Mouse (Mus musculus) lung, embryonic 14.5 days (tissue): Measurements from ENCODE around the gene Ppp4r3b. TPM values are rescaled to one million over a fixed set of nuclear protein-coding genes. Genes with fewer than 3 reads are reported as not detected.
A peak's percentile ranks its signal among the peaks of the same experiment; 100 is the strongest.

Experiments used
- ATAC-seq: fragments of 200-750 bp; cut with Nextera tagmentation; 2 replicates; pipeline ENCODE4 v1.8.0; 2017; ENCODE audit warnings: mild to moderate bottlenecking, moderate TSS enrichment, moderate library complexity; ENCODE audit not compliant: insufficient read depth
- DNase-seq: peaks from one replicate; pipeline ENCODE4 v3.0.0-alpha.2; 2015
- H3K27ac ChIP-seq: fragments of 300-500 bp; sonication (generic); 2 replicates; pipeline ENCODE4 v1.5.1; 2014; ENCODE audit warnings: low read depth, mild to moderate bottlenecking, moderate library complexity
- H3K27me3 ChIP-seq: fragments of 300-500 bp; sonication (generic); 2 replicates; pipeline ENCODE4 v1.6.1; 2014; ENCODE audit warnings: low read length, control low read depth; ENCODE audit not compliant: insufficient read depth
- H3K36me3 ChIP-seq: fragments of 300-500 bp; sonication (generic); 2 replicates; pipeline ENCODE4 v1.6.1; 2014; ENCODE audit warnings: control low read depth; ENCODE audit not compliant: insufficient read depth
- H3K4me1 ChIP-seq: fragments of 300-500 bp; sonication (generic); 2 replicates; pipeline ENCODE4 v1.6.1; 2014; ENCODE audit warnings: antibody characterized with exemption, control low read depth; ENCODE audit not compliant: insufficient read depth
- H3K4me2 ChIP-seq: fragments of 300-500 bp; sonication (generic); 2 replicates; pipeline ENCODE4 v1.6.1; 2014; ENCODE audit warnings: mild to moderate bottlenecking
- H3K4me3 ChIP-seq: fragments of 300-500 bp; sonication (generic); 2 replicates; pipeline ENCODE4 v1.5.1; 2014; ENCODE audit warnings: low read depth, low read length
- H3K9ac ChIP-seq: fragments of 300-500 bp; sonication (generic); 2 replicates; pipeline ENCODE4 v1.6.1; 2014
- H3K9me3 ChIP-seq: fragments of 300-500 bp; sonication (generic); 2 replicates; pipeline ENCODE4 v1.6.1; 2016; ENCODE audit warnings: low read depth, low read length, control low read depth
- CTCF ChIP-seq: IDR thresholded peaks from 2 replicates; pipeline ENCODE4 v1.5.1; 2016; ENCODE audit warnings: antibody characterized with exemption, low read depth
- WGBS: fragments of 180-500 bp; shearing (Covaris S2); extraction: QIAGEN DNeasy Blood & Tissue Kit; methylation state at CpG from one replicate; pipeline ENCODE4 v1.1.7; 2014; 5-methylcytosine and 5-hydroxymethylcytosine counted together
- polyA plus RNA-seq: library from polyadenylated mRNA; unstranded; fragments of >200 nt; fragmentation: Nextera tagmentation; extraction: Ambion mirVana; gene quantifications from 2 replicates; pipeline ENCODE4 v1.2.1, GENCODE M21; 2014

The Ppp4r3b gene
- polyA plus RNA-seq = 80.7 and 84.6 TPM in 2 replicates

DNA sequence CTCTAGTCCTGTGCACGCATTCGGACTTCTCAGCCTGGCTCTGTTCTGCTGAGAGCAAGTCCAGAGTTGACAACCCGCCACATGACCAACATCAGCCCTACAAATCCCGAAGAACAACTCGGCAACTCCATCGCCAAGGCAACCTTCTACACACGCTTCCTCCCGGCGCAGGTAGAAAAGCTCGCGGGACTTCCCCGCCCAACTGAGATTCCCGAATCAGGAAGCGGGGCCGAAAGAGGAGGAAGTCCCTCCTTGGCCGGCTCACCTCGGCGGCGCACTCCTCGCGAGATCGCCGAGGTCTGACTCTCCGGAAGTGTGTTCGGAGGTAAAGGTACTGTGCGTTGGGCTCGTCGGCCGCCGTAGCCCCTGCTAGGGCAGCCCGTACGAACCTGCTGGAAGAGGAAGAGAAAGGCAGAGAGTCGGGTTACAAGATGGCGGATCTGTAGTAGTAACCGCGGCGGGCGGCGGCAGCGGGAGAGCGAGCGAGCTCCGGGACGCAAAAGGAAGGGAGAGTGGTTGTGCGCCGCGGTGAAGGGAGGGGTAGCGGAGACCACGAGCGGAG lies at the start of gene Ppp4r3b:
Ppp4r3b (plus strand) TSS at position 328 of the 562 bp plus-strand sequence.
- H3K4me1 ChIP-seq = peaks cover 4% of the 10 kb centered on the region; the same call in 1 of the 2 replicates
- peak within 1 kb of the TSS; percentile 96 for H3K4me3 ChIP-seq
- no peak for TF ChIP-seq CTCF
- H3K27ac ChIP-seq = peak within 1 kb of the TSS; percentile 98
- ATAC-seq (peak; percentile 98), DNase-seq (peak; percentile 99)
- no peaks in the 10 kb centered on the region for H3K27me3 ChIP-seq
- peak within 1 kb of the TSS; percentile 99 for H3K9ac ChIP-seq
- H3K36me3 ChIP-seq = peaks cover 2% of the 10 kb centered on the region; the same call in 1 of the 2 replicates
- H3K9me3 ChIP-seq = no peaks in the 10 kb centered on the region
- under 1% methylated on average over 50 of the region's 50 CpGs for WGBS
- H3K4me2 ChIP-seq = peak within 1 kb of the TSS; percentile 87

DNA sequence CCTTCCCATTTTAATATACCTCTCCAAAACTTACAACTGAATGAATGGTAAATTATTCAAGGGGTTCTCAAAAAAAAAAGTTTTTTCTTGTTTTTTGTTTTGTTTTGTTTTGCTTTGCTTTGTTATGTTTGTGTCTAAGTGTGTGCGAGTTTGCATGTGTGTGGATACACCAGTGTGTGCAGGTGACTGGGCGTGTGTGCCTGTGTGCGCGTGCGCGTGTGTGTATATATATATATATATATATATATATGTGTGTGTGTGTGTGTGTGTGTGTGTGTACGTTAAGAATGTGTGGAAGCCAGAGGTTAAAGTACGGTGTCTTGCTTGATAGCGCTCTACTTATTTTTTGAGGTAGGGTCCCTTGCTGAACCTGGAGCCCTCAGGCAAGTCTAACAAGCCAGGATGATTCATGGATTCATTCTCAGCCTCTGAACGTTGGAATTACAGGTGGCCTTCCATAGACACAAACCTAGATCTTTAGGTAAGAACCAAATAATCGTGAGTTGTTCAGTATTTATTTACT lies 42.8 kb upstream of the Ppp4r3b start:
- Histone ChIP-seq H3K27ac (no peak overlapping the region), H3K4me1 (no peaks in the 10 kb centered on the region), H3K36me3 (peaks cover 6% of the 10 kb centered on the region), H3K27me3 (no peaks in the 10 kb centered on the region), H3K4me2 (peak overlapping the region; percentile 70), H3K9me3 (no peaks in the 10 kb centered on the region), H3K9ac (peak overlapping the region; percentile 85), H3K4me3 (peak overlapping the region; percentile 81)
- DNase-seq (no peak), ATAC-seq (peak; percentile 51)
- no peak for TF ChIP-seq CTCF
- WGBS = 49% methylated on average over 11 of the region's 11 CpGs

DNA sequence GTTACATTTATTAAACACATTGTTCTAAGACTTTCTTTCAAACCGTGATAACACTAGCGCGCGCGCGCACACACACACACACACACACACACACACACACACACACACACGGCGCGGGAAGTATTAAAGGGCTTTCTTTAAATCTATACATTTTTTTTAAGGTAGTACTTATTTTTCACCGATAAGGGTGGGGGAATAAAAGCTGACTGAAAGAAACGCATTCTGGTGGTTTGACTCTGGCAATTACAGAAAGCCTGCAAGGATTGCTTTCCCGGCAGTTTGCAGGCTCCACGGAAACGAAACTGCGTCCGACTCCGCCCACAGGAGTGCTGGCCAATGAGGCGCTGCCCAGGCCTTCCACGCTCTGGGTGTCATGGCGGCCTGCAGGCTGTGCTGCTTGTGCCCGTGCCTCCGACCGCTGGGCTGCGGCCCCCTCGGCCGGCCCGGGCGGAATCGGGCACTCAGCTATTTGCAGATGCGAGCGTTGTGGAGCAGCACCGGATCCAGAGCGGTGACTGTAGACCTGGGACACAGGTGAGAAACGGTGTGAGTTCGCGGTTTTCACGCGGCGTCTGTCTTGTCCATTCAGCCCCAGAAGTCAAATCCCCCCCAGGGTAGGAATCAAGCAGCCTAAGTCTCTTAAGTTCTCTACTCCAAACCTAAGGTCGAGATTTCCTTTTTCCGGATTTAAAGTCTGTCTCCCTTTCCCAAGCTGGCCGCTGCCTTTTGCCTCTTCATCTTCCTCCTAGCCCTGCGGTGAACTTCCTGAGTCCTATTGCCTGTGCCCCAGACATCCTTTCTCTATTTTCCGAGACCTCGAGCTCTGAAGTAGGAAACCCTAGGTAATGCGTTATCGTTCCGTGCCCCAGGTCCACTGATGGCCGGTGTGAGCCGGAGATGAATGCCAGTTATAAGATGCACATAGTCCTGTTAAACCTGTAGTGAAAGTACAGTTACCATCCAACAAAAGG lies 42.0 kb upstream of the Ppp4r3b start, which contains the start of gene Pnpt1:
Pnpt1 (plus strand) TSS at position 360 of the 971 bp plus-strand sequence.
- H3K9ac ChIP-seq = peak within 1 kb of the TSS; percentile 85
- H3K4me3 ChIP-seq = peak within 1 kb of the TSS; percentile 81
- no peak for TF ChIP-seq CTCF
- 5% methylated on average over 50 of the region's 50 CpGs for WGBS
- peaks cover 7% of the 10 kb centered on the region for H3K36me3 ChIP-seq
- peak; percentile 97 for DNase-seq
- H3K27me3 ChIP-seq = no peaks in the 10 kb centered on the region
- H3K4me1 ChIP-seq = no peaks in the 10 kb centered on the region
- peak within 1 kb of the TSS; percentile 70 for H3K4me2 ChIP-seq
- H3K9me3 ChIP-seq = no peaks in the 10 kb centered on the region
- H3K27ac ChIP-seq = peak within 1 kb of the TSS; percentile 70
- peak; percentile 100 for ATAC-seq

DNA sequence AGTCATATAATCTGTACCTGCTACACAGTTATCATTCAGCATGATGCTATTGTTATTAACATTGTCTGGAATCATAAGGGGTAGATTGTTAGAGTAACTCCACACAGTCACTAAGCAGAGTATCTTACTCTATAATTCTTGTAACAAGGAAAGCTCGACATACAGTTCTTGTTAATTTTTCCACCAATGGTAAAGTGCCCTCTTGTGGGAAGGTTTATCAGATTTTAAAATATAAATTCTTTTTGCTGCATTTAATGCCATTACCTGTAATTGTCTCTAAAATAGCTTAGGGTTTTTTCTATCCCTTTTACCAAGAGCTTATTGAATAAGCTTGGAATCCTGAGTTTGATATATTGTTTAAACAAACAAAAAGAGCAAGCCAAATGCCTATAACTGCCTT lies 32.0 kb upstream of the Ppp4r3b start:
- DNase-seq (no peak), ATAC-seq (no peak)
- H3K9ac ChIP-seq = no peak overlapping the region
- 60% methylated on average over 1 of the region's 1 CpGs for WGBS
- H3K4me1 ChIP-seq = no peaks in the 10 kb centered on the region
- no peaks in the 10 kb centered on the region for H3K27me3 ChIP-seq
- peaks cover 58% of the 10 kb centered on the region for H3K36me3 ChIP-seq
- H3K4me2 ChIP-seq = no peak overlapping the region
- no peaks in the 10 kb centered on the region for H3K9me3 ChIP-seq
- TF ChIP-seq CTCF = no peak
- H3K27ac ChIP-seq = no peak overlapping the region
- no peak overlapping the region for H3K4me3 ChIP-seq

DNA sequence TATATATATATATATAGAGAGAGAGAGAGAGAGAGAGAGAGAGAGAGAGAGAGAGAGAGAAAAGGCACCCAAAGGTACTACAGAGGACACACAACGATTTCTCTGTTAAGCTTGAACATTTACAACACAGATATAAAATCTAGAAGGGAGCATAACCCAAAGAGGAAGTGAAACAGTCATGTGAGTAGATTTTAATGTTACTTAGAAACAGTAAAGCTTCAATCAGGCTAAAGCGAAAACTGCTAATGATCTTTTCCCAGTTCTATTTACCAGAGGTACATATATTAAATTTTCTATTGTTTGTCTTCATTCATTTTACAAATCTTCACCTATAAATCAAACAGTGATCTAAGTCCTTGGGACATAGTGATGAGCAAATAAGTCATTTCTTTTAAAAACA lies 23.8 kb upstream of the Ppp4r3b start:
- TF ChIP-seq CTCF = no peak
- no peak overlapping the region for H3K27ac ChIP-seq
- DNase-seq = no peak
- no peak overlapping the region for H3K4me2 ChIP-seq
- 88% methylated on average over 2 of the region's 2 CpGs for WGBS
- no peaks in the 10 kb centered on the region for H3K27me3 ChIP-seq
- no peak for ATAC-seq
- peaks cover 49% of the 10 kb centered on the region for H3K36me3 ChIP-seq
- no peak overlapping the region for H3K4me3 ChIP-seq
- H3K9ac ChIP-seq = no peak overlapping the region
- H3K4me1 ChIP-seq = no peaks in the 10 kb centered on the region
- H3K9me3 ChIP-seq = no peaks in the 10 kb centered on the region

DNA sequence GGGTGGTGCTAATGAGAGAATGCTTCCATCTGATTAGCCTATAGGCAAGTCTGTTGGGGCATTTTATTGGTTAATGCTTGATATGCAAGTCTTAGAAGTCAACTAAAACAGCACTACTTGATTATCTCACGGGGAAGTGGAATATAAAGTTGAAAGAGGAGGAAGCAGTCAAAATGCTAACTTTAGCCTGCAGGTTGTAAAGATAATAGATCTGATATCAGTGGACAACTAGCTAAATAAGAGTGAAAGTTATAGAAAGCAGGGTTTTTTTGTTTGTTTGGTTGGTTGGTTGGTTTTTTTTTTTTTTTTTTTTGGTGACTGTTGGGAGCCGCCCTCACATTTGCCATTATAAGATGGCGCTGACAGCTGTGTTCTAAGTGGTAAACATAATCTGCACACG lies 9.1 kb upstream of the Ppp4r3b start:
- no peak overlapping the region for H3K4me2 ChIP-seq
- H3K4me1 ChIP-seq = no peaks in the 10 kb centered on the region
- H3K4me3 ChIP-seq = no peak overlapping the region
- H3K27me3 ChIP-seq = no peaks in the 10 kb centered on the region
- WGBS = 89% methylated on average over 4 of the region's 4 CpGs
- ATAC-seq (no peak), DNase-seq (no peak)
- H3K36me3 ChIP-seq = peaks cover 30% of the 10 kb centered on the region; the same call in 1 of the 2 replicates
- H3K9ac ChIP-seq = no peak overlapping the region
- no peak overlapping the region for H3K27ac ChIP-seq
- no peaks in the 10 kb centered on the region for H3K9me3 ChIP-seq
- TF ChIP-seq CTCF = no peak
